In the genomic region with DNA sequence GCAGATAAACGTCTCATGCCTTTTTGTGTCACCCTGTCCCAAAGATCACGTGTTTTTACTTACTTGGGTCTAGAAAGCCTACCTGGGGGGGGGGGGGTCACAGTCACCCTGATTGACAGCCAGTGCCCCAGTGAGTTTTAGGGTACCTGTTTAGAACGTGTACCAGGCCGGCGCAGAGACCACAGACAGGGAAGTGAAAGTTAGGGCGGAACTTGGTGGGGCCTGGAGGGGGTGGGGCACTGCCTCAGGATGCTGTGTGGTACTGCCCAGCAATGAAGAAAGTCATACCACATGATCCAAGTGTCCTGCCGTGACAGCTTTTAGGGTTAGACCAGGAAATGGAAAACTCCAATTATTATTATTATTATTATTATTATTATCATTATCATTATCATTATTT, we compare ENCODE assay signal across 10 mouse cellular contexts. TPM values are rescaled to one million over a fixed set of nuclear protein-coding genes. Genes with fewer than 3 reads are reported as not detected.
DNase-seq lines count a peak whose midpoint lies in the region; ATAC-seq and TF ChIP-seq lines count a peak whose summit lies in the region.
"Had no signal": no experiment of that assay in that cellular context is flagged by ENCODE, and none has a peak within 500 bp of the region (broad histone marks: within the 10 kb centered on the region; RNA-seq: fewer than 3 reads in every experiment).

No protein-coding gene starts in this region.

- peaks cover 5 to 16% of the 10 kb centered on the region in 2 experiments for H3K4me1 ChIP-seq in MEL (ENCODE audit: control insufficient read depth in 1 of 2, insufficient read depth in 2 of 2, low read length in 2 of 2)

- H3K27ac ChIP-seq in gastrocnemius, adult 2 months = no peak overlapping the region
- H3K27ac ChIP-seq in MEL (ENCODE audit: control insufficient read depth, low read depth, low read length) = no peak overlapping the region

- intact Hi-C loops in gastrocnemius, adult 2 months (cut with DNase I) = loop anchor here (1.0 to 2.0 kb wide), 2 partner anchors 252 to 367 kb away; no protein-coding TSS in a partner anchor

- no peak for TF ChIP-seq RAD21 in MEL (IDR thresholded peaks at IDR 0.05; ENCODE audit: low read depth, low read length)

- H3K36me3 ChIP-seq in MEL (ENCODE audit: control insufficient read depth in 1 of 2, insufficient read depth in 2 of 2, low read length in 2 of 2) = peaks cover 0 to 2% of the 10 kb centered on the region in 2 experiments; a peak in 1 of 4 replicates

- TF ChIP-seq EP300 in MEL (IDR thresholded peaks at IDR 0.05; ENCODE audit: low read depth in 1 of 2, low read length in 2 of 2) = no peak

- DNase-seq in gastrocnemius, adult 2 months = peak; percentile 36
- DNase-seq in gastrocnemius, postnatal 4 days (ENCODE audit: low spot score in 2 of 2) = no peak
- DNase-seq in MEL (ENCODE audit: low read depth, low spot score) = peak; percentile 59
- peak; percentile 44 for DNase-seq in lung, postnatal 10 days
- DNase-seq in spleen, adult 18-20 months = peak; percentile 75 to 85
- no peak for DNase-seq in left cerebral cortex, adult 8-10 months (ENCODE audit: low spot score in 2 of 2)
- DNase-seq in heart, adult 8-10 months (ENCODE audit: low spot score) = no peak
- DNase-seq: cerebellum, adult 11 months; kidney, adult 8-10 months had no signal

- no peak for TF ChIP-seq CTCF in gastrocnemius, adult 2 months (IDR thresholded peaks at IDR 0.05)
- TF ChIP-seq CTCF in MEL (IDR thresholded peaks at IDR 0.05 in 2 of 3, conservative IDR thresholded peaks at IDR 0.05 in 1 of 3; ENCODE audit: control insufficient read depth in 1 of 3, insufficient read depth in 1 of 3, low read depth in 2 of 3, low read length in 3 of 3, poor library complexity in 1 of 3, severe bottlenecking in 1 of 3) = no peak

- no peaks in the 10 kb centered on the region for H3K9me3 ChIP-seq in MEL (replicated peaks; ENCODE audit: insufficient read depth, low read length)

- TF ChIP-seq POLR2A in MEL (IDR thresholded peaks at IDR 0.05; ENCODE audit: control insufficient read depth in 1 of 2, insufficient read depth in 1 of 2, low read depth in 1 of 2, low read length in 2 of 2, poor library complexity in 1 of 2) = no peak

- H3K79me2 ChIP-seq in MEL (ENCODE audit: control insufficient read depth, insufficient read depth, low read length, poor library complexity) = no peaks in the 10 kb centered on the region

- H3K27me3 ChIP-seq in MEL (ENCODE audit: control insufficient read depth in 1 of 2, insufficient read depth in 2 of 2, low read length in 2 of 2) = no peaks in the 10 kb centered on the region

- H3K4me3 ChIP-seq in gastrocnemius, adult 2 months = no peak overlapping the region
- peak overlapping the region; percentile 47 to 56 for H3K4me3 ChIP-seq in MEL (ENCODE audit: control insufficient read depth in 1 of 2, insufficient read depth in 1 of 2, low read depth in 2 of 2, low read length in 2 of 2)

- H3K9ac ChIP-seq in MEL (ENCODE audit: control insufficient read depth, low read depth, low read length, poor library complexity, severe bottlenecking) = peak overlapping the region; percentile 53

- no peak for ATAC-seq in cerebellum, adult (ENCODE audit: insufficient number of reproducible peaks, low FRiP score, low TSS enrichment)

TF ChIP-seq in MEL, 35 proteins besides CTCF, POLR2A, EP300 and RAD21:
- TF ChIP-seq NELFE (IDR thresholded peaks at IDR 0.05; ENCODE audit: low read depth, low read length) = no peak
- peak; percentile 53; the same call in 1 of the 2 replicates for TF ChIP-seq MXI1 (IDR thresholded peaks at IDR 0.05; ENCODE audit: low read depth, low read length)
- no peak for TF ChIP-seq MEF2A (IDR thresholded peaks at IDR 0.05; ENCODE audit: extremely low read depth, insufficient replicate concordance, low read depth, low read length, poor library complexity, severe bottlenecking)
- TF ChIP-seq MYC (IDR thresholded peaks at IDR 0.05; ENCODE audit: low read depth, low read length) = no peak
- TF ChIP-seq KAT2A (conservative IDR thresholded peaks at IDR 0.05; ENCODE audit: low read depth, low read length) = no peak
- TF ChIP-seq CHD1 (IDR thresholded peaks at IDR 0.05; ENCODE audit: low read depth, low read length) = no peak
- TF ChIP-seq MAX (IDR thresholded peaks at IDR 0.05; ENCODE audit: low read length) = no peak
- TF ChIP-seq GABPA (IDR thresholded peaks at IDR 0.05; ENCODE audit: low read depth, low read length) = no peak
- no peak for TF ChIP-seq ZC3H11A (IDR thresholded peaks at IDR 0.05; ENCODE audit: low read depth, low read length)
- TF ChIP-seq UBTF (IDR thresholded peaks at IDR 0.05; ENCODE audit: borderline replicate concordance, insufficient read depth, low read depth, low read length) = no peak
- TF ChIP-seq GATA1 (IDR thresholded peaks at IDR 0.05; ENCODE audit: low read depth, low read length) = no peak
- TF ChIP-seq TCF12 (IDR thresholded peaks at IDR 0.05; ENCODE audit: low read depth, low read length) = no peak
- 0 out of 2 replicates have a peak, but pooled peaks have one; percentile 2 for TF ChIP-seq SMC3 (IDR thresholded peaks at IDR 0.05; ENCODE audit: low read depth, low read length)
- TF ChIP-seq HCFC1 (IDR thresholded peaks at IDR 0.05; ENCODE audit: low read depth, low read length) = no peak
- peak; percentile 34; the same call in 1 of the 2 replicates for TF ChIP-seq NRF1 (IDR thresholded peaks at IDR 0.05; ENCODE audit: insufficient read depth, low read depth, low read length, poor library complexity, severe bottlenecking)
- TF ChIP-seq POLR2AphosphoS2 (IDR thresholded peaks at IDR 0.05; ENCODE audit: low read length) = no peak
- TF ChIP-seq ETS1 (IDR thresholded peaks at IDR 0.05; ENCODE audit: low read depth, low read length) = no peak
- no peak for TF ChIP-seq USF2 (IDR thresholded peaks at IDR 0.05; ENCODE audit: borderline replicate concordance in 1 of 2, insufficient read depth in 1 of 2, low read depth in 1 of 2, low read length in 2 of 2)
- peak; percentile 55; the same call in 1 of the 2 replicates for TF ChIP-seq ELF1 (IDR thresholded peaks at IDR 0.05; ENCODE audit: low read depth, low read length)
- 0 out of 2 replicates have a peak, but pooled peaks have one; percentile 15 for TF ChIP-seq USF1 (IDR thresholded peaks at IDR 0.05; ENCODE audit: low read depth, low read length)
- no peak for TF ChIP-seq ZMIZ1 (IDR thresholded peaks at IDR 0.05; ENCODE audit: low read depth, low read length)
- peak; percentile 47; the same call in 1 of the 2 replicates for TF ChIP-seq SIN3A (IDR thresholded peaks at IDR 0.05; ENCODE audit: low read length)
- TF ChIP-seq ZNF384 (IDR thresholded peaks at IDR 0.05; ENCODE audit: low read depth, low read length) = no peak

RNA-seq across cellular contexts. Expression of a gene that starts 22.3 kb away (rescaled TPM):
- total RNA-seq in gastrocnemius, adult 2 months (2021) = under 1 TPM; 0.73 to 0.79 TPM
- 1 to 10 TPM; 2.1 to 2.4 TPM for total RNA-seq in gastrocnemius, postnatal 4 days (2021)
- 19.0 and 21.0 TPM in 2 replicates for total RNA-seq in MEL (2012; rRNA removed)
- 10 to 100 TPM; 23.3 to 78.7 TPM for polyA plus RNA-seq in MEL (2012; ENCODE audit: insufficient read depth in 1 of 2, insufficient read length in 2 of 2, low read depth in 1 of 2, low replicate concordance in 2 of 2, missing spikeins in 1 of 2)
- total RNA-seq in left cerebral cortex, adult 8-10 months (2022) = 1 to 10 TPM; 2.8 to 5.6 (median 4.7) TPM
- 10 to 100 TPM in 1 of 4 experiments, 1 to 10 TPM in 3; 5.3 to 10.4 (median 7.5) TPM for total RNA-seq in heart, adult 8-10 months (2022)

Comparison
In these comparisons a context has a peak if more than half of its experiments do, and no peak if none do; other contexts are left out.
1. DNase-seq: peak in gastrocnemius, adult 2 months (single experiment), MEL (single experiment), lung, postnatal 10 days (single experiment) and spleen, adult 18-20 months (2 of 2); none in gastrocnemius, postnatal 4 days (0 of 2), left cerebral cortex, adult 8-10 months (0 of 2) and heart, adult 8-10 months (single experiment).